Mouse (Mus musculus) hindbrain, embryonic 16.5 days (tissue): ENCODE measurements at regions not wholly inside any gene's neighbourhood (a gene's known extent, or its start where the extent isn't known, plus 50 kb on each side); places are given as distances from the start of the nearest gene placed in this dataset.

Experiments
- ATAC-seq: fragments of 200-750 bp; cut with Nextera tagmentation; 2 replicates; pipeline ENCODE4 v1.8.0; 2017; ENCODE audit warnings: moderate TSS enrichment, moderate library complexity
- H3K27ac ChIP-seq: fragments of 300-500 bp; sonication (generic); 2 replicates; pipeline ENCODE4 v1.5.1; 2014; ENCODE audit warnings: low read depth, mild to moderate bottlenecking, control low read depth, low read length, moderate library complexity
- H3K27me3 ChIP-seq: fragments of 300-500 bp; sonication (generic); replicated peaks from 2 replicates; pipeline ENCODE4 v1.6.1; 2014; ENCODE audit warnings: low read length; ENCODE audit not compliant: control insufficient read depth, insufficient read depth
- H3K36me3 ChIP-seq: fragments of 300-500 bp; sonication (generic); 2 replicates; pipeline ENCODE4 v1.6.1; 2014; ENCODE audit warnings: mild to moderate bottlenecking, low read length, moderate library complexity, mixed read lengths; ENCODE audit not compliant: control insufficient read depth, insufficient read depth
- H3K4me1 ChIP-seq: fragments of 300-500 bp; sonication (generic); 2 replicates; pipeline ENCODE4 v1.6.1; 2014; ENCODE audit warnings: low read depth, low read length; ENCODE audit not compliant: control insufficient read depth, insufficient read depth
- H3K4me2 ChIP-seq: fragments of 300-500 bp; sonication (generic); 2 replicates; pipeline ENCODE4 v1.6.1; 2014; ENCODE audit warnings: mild to moderate bottlenecking, low read length, control low read depth, moderate library complexity
- H3K4me3 ChIP-seq: fragments of 300-500 bp; sonication (generic); 2 replicates; pipeline ENCODE4 v1.5.1; 2014; ENCODE audit warnings: mild to moderate bottlenecking, low read length, control low read depth, moderate library complexity
- H3K9ac ChIP-seq: fragments of 300-500 bp; sonication (generic); 2 replicates; pipeline ENCODE4 v1.6.1; 2014; ENCODE audit warnings: low read depth, mild to moderate bottlenecking, control low read depth, low read length, moderate library complexity
- H3K9me3 ChIP-seq: fragments of 300-500 bp; sonication (generic); 2 replicates; pipeline ENCODE4 v1.6.1; 2014; ENCODE audit warnings: mild to moderate bottlenecking, low read length, moderate library complexity; ENCODE audit not compliant: control insufficient read depth
- WGBS: fragments of 180-500 bp; shearing (Covaris S2); extraction: QIAGEN DNeasy Blood & Tissue Kit; methylation state at CpG from one replicate; pipeline ENCODE4 v1.1.7; 2014; 5-methylcytosine and 5-hydroxymethylcytosine counted together

GRCm38 (mm10) chr13:15211635-15212352 is 251.2 kb upstream of the Gli3 start:
- H3K4me1 ChIP-seq, result no peaks in the 10 kb centered on the region
- H3K27me3 ChIP-seq, result no peaks in the 10 kb centered on the region
- H3K4me2 ChIP-seq, result no peak overlapping the region
- no peak overlapping the region for H3K9ac ChIP-seq
- WGBS, result 84% methylated on average over 7 of the region's 7 CpGs
- no peaks in the 10 kb centered on the region for H3K9me3 ChIP-seq
- H3K36me3 ChIP-seq, result no peaks in the 10 kb centered on the region
- ATAC-seq, result no peak
- H3K4me3 ChIP-seq, result no peak overlapping the region
- H3K27ac ChIP-seq, result no peak overlapping the region

- H3K9ac ChIP-seq, result no peak overlapping the region
- no peaks in the 10 kb centered on the region for H3K27me3 ChIP-seq
- H3K9me3 ChIP-seq, result no peaks in the 10 kb centered on the region
- H3K36me3 ChIP-seq, result no peaks in the 10 kb centered on the region
- WGBS, result 66% methylated on average over 5 of the region's 5 CpGs
- peak; percentile 73; the same call in 1 of the 2 replicates for ATAC-seq
- H3K4me1 ChIP-seq, result no peaks in the 10 kb centered on the region
- H3K4me3 ChIP-seq, result no peak overlapping the region
- no peak overlapping the region for H3K4me2 ChIP-seq
- no peak overlapping the region for H3K27ac ChIP-seq
These were observed 250.6 kb upstream of the Gli3 start for GRCm38 (mm10) chr13:15212353-15212850.

GRCm38 (mm10) chr13:15221322-15221721 is 241.7 kb upstream of the Gli3 start:
- Histone ChIP-seq H3K4me3 (no peak overlapping the region), H3K36me3 (no peaks in the 10 kb centered on the region), H3K9me3 (no peaks in the 10 kb centered on the region), H3K27ac (no peak overlapping the region), H3K9ac (no peak overlapping the region), H3K4me1 (no peaks in the 10 kb centered on the region), H3K4me2 (no peak overlapping the region), H3K27me3 (no peaks in the 10 kb centered on the region)
- WGBS, result 28% methylated on average over 3 of the region's 3 CpGs
- no peak for ATAC-seq

- H3K27me3 ChIP-seq, result no peaks in the 10 kb centered on the region
- H3K9ac ChIP-seq, result no peak overlapping the region
- no peak overlapping the region for H3K4me2 ChIP-seq
- H3K27ac ChIP-seq, result no peak overlapping the region
- 64% methylated on average over 1 of the region's 1 CpGs for WGBS
- H3K4me3 ChIP-seq, result no peak overlapping the region
- H3K36me3 ChIP-seq, result no peaks in the 10 kb centered on the region
- ATAC-seq, result no peak
- no peaks in the 10 kb centered on the region for H3K9me3 ChIP-seq
- H3K4me1 ChIP-seq, result no peaks in the 10 kb centered on the region
These were observed 235.4 kb upstream of the Gli3 start for GRCm38 (mm10) chr13:15227641-15228040.
